Mouse (Mus musculus) frontal cortex, adult (tissue): ENCODE measurements around the gene Pip5k1a.
A peak's percentile ranks its signal among the peaks of the same experiment; 100 is the strongest.
"Not testable (repeated sequence)": the region's sequence is repeated elsewhere in the genome, so short reads cannot be mapped to it uniquely, and the experiment has no call there.

Experiments used
- ATAC-seq: cut with Nextera tagmentation; 2 replicates; pipeline ENCODE4 v1.9.2; 2017; ENCODE audit warnings: mild to moderate bottlenecking, moderate library complexity, mixed read lengths; ENCODE audit not compliant: low TSS enrichment

Gene Pip5k1a

DNA sequence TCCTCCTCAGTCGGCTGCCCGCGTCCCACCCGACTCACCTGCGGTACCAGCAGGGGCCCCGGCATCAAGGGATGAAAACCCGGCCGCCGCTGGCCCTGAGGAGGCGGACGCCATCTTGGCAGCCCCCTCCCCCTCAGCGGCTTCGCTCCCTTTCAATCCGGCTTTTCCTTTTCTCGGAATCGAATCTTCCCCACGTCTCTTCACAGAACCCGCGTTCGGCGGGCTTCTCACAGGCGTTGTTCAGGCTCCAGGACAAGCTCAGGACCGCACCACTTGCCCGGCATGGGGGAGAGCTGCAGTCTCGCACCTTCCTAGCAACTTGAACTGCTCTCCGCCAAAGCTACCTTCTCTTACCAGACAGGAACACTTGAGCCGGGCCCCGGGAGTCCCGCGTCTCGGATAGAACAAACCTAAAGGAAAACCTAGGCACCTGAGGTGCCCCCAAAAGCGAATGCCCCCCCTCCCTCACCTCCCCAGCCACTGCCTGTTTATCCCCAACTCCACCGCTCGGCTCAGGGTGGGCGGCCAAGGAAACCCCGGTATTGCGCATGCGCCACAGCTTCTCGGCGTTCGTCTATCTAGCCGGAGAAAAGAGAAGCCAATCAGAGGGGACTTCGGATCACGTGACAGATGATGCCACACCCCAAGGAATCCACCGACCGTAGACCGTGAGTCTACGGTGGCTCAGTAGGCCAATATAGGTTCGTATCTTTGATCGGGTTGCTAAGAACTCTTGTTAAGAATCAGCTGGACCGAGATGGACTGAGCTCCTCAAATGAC, at the start of gene Pip5k1a:
Gene Pip5k1a, minus strand, starts transcription at position 593 of the 780 bp plus-strand sequence.
- peak; percentile 78 for ATAC-seq

DNA sequence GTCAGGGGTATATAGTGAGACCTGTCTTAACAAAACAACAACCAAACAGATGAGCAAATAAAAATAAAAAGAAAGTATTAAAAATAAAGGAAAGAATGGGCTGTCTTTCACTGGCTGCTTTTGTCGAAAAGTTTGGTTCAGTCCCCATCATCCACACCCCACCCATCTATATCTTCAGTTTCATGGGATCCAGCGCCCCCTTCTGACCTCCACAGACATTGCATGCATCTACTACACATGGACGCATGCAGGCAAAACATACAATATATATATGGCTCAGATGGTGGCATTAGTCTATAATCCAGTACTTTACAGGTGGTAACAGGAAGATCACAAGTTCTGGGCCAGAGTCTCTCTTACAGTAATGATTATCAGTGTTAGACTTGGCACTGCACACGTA, 47.1 kb upstream of the Pip5k1a start:
- no peak for ATAC-seq

DNA sequence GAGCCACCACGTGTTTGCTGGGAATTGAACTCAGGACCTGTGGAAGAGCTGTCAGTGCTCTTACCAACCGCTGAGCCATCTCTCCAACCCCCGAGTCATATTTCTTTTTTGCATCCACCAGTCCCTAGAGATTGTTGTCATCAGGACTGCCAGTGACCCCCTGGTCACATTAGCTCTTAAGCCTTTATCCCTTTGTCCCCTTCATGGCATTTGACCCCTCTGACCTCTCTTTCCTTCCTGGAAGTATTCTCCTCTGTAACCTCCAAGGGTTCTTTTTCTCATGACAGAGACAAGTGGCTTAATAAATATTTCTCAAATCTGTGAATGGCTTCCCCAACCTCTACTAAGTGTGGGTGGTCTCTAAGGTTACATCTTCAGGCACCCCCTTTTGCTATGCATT, 41.2 kb upstream of the Pip5k1a start:
- ATAC-seq, result no peak

DNA sequence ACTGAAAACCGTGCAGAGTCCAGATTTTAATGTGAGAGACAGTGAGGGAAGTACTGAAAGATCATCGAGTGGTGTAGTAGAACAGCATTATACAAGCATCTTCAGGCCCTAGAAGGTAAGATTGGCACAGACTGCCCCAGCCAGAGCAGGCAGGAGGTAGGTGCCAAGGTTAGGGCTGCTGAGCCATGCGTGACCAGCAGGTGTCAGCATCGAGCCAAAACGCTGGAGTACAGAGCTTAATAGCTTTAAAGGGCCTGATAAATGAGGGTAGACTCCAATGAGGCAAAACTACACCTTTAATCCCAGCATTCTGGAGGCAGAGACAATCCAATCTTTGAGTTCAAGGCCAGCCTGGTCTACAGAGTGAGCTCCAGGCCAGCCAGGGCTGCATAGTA, 35.9 kb upstream of the Pip5k1a start:
- peak; percentile 79 for ATAC-seq

DNA sequence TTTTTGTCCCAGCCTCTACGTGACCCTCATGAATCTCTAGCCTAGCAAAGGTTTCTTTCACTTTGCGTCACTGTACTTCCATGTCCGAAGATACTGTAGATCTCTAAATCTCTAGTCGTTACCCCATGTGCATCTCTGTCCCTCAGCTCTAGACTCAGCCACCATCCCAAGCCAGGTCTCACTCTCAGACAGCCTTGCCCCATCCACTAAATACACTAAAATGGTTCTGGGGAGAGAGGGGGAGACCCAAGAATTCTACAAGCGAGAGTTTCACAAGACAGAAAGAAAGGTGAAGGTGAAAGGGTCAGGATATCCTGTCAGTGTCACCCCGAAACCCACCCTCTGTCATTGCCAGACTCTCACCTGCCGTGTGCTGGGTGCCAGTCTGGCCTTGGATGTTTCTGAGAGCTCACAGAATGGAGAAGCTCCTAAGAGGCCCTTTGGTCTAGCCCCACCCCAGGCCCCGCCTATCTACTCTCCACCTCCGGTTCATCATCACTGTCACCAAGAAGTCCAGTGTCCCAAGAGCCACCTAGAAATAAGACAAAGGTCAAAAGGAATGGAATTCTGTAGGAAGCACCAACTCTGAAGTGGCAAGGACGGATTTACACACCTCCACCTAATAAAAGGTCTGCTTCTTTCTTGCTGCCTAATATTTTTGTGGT, 35.4 kb upstream of the Pip5k1a start, which contains the start of gene Tnfaip8l2:
Gene Tnfaip8l2, minus strand, starts transcription at position 409 of the 665 bp plus-strand sequence.
- ATAC-seq, result 0 out of 2 replicates have a peak, but pooled peaks have one; percentile 24

DNA sequence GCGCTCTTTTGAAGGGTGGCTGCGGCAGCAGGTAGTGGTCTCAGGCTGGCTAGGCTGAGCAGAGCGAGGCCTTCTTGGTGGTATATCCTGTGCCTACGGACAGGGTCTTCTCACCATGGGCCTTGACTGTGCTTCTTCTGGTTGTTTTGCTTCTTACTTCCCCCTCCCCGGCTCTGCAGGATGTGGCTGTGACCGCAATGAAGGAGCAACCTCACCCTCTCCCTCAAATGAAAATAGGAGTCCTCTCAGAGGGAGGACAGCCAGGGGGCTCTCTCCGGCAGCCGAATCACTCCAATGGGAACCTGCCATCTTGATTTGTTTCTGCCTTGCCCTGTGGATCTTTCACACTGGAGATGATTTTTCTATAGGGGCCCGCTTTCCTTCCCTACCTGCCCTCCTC, 34.7 kb upstream of the Pip5k1a start:
- no peak for ATAC-seq

DNA sequence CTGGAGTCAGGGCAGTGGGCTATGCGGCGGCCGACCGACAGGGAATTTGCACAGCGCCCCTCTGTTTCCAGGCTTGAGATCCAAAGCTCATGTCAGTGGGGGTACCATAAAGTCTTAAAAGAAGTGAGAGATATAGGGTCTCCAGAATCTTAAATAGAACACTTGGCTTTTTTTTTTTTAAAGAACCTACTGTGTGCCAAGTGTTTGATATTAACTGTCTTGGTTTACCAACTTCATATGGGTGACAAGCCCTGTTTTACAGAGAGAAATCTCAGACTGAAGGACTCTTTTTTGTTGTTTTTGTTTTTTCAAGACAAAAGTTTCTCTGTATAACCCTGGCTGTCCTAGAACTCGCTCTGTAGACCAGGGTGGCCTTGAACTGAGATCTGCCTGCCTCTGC, 34.1 kb upstream of the Pip5k1a start:
- ATAC-seq, result no peak

DNA sequence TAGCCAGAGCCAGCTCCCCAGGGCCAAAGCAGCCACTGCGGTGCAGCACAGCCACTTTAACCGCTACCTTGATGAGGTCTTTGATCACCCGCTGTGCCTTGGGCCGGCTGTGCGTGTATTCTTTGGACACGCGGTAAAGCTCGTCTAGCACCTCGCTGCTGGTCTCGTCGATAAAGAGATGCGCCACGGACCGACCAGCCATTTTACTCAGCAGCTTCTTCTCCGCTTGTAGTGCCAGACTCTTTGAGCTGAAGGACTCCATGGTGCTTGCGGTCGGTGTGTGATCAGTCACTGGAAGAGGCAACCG, 33.5 kb upstream of the Pip5k1a start:
- ATAC-seq, result no peak

DNA sequence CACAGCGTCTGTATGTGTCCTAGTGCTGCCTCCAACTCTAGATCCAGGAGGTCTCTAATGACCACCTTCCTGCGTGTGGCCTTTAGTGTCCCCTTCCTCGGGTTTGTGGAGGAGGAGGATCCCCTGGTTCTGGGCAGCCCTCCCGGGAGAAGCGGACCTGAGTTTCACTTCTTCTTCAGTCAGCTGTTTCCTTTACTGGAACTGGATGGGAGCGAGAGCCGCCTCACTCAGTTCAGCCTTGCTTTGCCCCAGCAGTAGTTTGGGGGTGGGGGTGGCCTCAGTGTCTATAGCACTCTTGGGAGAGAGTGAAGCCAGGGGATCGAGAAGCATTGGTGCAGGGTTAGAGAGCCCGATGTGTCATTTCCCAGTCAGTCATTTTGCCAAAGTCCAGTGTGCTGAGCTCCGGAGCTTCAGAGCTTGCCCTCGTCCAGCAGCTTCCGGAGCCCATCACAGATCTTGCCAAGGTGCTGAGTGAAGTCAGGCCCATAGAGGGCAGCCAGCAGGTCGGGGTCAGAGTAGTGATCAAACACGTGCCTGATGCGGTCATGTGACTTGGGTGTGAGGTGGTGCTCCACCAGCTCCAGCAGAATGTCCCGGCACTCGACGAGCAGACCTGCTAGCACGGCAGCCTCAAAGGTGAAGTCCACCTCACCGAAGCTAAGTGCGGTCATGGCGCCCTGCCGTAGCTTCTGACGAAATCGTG, 33.0 kb upstream of the Pip5k1a start:
- ATAC-seq, result no peak

DNA sequence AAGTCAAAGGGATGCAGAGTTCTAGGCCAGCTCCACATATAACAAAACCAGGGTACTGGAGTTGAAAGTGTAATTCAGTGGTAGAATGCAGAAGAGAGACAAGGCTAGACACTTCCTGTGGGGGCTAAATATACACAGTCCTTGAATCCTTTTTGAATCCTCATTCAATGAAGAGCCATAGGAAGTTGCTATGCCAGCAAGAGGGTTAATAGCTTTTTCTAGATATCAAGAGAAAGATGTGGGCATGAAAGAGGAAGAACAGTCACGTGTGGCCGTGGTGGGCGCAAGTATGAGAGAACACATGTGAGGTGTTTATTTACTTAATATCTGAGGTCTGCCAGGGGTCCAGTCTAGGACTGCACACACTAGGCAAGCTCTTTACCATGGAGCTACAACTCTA, 29.6 kb upstream of the Pip5k1a start:
- ATAC-seq, result no peak

DNA sequence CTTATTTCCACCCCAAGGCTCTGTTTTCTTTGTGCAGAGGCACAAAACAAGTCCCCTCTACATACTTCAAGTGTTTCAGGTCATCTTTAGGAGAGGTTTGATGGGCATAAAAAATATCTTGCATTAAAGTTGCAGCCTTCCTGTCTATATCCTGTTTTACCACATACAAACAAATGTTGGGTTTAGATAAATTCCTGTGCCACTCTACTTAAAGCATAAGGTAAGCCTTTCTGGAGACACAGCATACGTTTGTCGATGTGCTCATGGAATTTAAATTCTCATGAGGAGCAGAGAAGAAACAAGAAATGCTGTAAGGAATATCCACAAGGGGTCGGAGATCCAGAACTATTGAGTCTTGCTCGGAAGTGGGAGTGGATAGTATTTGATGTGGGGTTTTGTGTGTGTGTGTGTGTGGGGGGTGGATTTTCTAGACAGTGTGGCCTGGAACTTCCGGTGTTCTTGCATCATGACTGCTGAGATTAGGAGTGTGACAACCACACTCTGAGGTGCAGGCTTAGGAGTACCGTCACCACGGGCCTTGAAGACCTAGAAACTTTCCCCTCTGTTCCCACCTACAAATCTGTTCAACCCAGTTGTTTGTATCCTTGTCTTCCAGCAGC, 28.8 kb upstream of the Pip5k1a start:
- no peak for ATAC-seq

DNA sequence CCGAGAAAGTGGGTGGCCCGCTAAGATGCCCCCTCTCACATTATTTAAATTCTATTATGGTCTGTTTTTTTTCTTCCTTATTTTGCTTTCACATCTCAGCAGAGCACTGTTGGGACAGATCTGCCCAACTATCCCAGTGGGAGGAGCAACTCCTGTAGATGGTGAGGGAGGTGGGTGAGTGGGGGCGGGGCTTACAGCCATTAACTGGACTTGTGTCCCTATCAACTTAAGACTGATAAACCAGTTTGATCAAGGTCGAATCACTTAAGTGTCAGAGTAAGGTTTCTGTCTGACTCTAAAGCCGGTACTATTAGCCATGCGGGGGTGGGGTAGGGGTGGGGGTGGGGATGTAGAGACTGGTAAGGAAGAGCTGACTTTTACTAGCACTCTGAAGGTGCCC, 28.3 kb upstream of the Pip5k1a start:
- ATAC-seq, result no peak

DNA sequence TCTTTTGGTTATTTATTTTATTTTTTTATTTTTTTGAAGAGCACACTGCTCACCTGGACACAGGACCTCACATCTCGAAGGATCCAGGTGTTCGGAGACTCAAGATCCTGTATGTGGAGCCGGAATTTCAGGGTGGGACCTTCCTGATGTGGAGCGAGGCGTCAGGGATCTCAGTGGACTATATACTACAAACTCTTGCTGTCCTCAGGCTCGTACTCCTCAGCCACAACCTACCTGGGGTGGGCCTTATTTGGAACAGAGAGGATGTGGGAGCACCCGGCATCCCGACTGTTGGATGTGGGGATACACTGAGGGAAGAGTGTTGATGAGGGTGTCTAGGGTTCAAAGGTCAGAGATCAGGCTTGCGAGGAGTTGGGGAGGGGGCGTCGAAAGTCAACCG, 27.4 kb upstream of the Pip5k1a start:
- ATAC-seq, result 0 out of 2 replicates have a peak, but pooled peaks have one; percentile 11

DNA sequence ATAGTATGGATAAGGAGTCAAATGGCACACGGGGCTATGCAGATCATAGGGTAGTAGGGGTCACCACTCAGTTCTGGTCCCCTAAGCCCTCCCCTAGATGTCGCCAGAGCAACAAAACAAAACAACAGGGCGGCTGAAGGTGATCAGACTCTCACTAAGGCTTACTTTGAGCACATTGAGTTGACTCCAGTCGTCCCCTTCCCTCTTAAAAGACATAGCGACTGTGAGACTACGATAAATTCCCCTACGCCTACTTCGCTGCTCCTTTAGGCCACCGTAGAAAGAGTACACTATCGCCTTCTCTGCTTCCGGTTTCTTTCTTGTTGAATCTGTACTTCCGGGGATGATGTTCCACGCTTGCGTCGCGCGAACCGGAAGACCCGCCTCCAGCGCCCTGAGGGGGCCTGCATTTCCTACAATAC, 27.0 kb upstream of the Pip5k1a start, which contains the start of the genes Scnm1 and Lysmd1:
Gene Scnm1, minus strand, starts transcription at position 332 of the 422 bp plus-strand sequence.
Gene Lysmd1, plus strand, starts transcription at position 409 of the 422 bp plus-strand sequence.
- peak; percentile 93 for ATAC-seq

DNA sequence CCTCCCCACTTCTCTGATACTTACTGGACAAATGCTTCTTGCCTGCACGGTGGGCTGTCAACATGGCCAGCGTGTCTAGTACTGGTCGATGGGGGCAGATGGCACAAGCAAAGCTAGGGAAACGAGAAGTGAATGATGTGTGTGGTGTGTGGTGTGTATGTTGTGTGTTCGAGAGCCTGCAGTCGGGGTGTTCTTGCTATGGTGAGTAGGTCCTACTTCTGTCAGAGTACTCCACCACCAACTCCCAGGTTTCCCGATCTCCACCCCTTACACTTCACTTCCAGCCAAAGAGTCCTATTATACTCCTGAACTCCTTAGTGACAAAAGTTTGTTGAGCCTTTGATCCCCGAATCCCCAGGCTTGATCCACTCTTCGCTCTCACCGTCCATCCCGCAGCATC, 26.4 kb upstream of the Pip5k1a start:
- 0 out of 2 replicates have a peak, but pooled peaks have one; percentile 6 for ATAC-seq

DNA sequence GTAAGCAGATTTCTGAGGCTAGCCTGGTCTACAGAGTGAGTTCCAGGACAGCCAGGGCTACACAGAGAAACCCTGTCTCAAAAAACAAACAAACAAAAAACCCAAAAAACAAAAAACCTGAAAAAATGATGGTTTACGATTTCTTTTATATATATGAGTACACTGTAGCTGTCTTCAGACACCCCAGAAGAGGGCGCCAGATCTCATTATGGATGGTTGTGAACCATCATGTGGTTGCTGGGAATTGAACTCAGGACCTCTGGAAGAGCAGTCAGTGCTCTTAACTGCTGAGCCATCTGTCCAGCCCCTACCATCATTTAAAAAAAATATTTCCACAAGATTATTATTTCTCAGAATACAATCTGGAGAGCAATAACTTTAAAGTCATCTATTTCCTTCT, 25.7 kb upstream of the Pip5k1a start:
- not testable (repeated sequence) for ATAC-seq

DNA sequence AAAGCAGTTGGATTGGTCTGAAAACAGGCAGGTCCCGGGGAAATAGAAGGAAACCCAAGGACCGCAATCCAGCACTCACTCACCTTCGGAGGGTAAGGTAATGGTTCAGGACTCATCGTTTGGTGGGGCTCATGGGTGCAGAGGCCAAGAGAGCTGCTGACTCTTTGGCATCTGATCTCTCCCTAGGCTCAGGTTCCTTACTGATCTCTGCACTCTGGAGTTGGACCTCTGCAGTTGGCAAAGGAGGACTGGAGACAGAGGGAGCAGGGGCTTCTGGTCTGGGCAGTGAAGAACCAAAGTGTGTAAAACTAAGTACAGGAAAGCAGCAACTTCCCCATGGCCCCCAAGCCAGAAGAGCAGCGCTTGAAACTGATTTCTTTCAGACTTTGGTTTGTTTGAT, 23.4 kb upstream of the Pip5k1a start:
- ATAC-seq, result no peak

DNA sequence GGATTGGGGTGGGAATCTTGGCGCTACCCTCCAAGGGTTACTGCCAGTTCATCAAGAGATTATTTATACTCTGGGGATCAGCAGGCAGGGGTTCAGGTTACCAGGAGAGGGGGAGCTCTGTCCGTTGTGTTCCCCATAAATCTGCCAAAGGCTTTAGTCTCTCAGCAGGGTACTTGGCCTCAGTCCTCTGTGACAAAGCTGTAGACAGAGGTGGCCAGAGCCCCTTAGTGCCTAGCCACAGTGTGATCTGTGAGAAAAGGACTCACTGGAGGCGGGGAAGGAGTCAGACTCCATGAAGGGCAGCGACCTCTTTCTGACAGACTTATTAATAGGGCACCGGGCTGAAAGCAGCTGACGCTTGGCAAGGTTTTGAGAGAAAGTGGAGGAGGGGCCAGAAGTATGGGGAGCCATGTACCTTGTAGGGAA, 22.5 kb upstream of the Pip5k1a start:
- ATAC-seq, result no peak

DNA sequence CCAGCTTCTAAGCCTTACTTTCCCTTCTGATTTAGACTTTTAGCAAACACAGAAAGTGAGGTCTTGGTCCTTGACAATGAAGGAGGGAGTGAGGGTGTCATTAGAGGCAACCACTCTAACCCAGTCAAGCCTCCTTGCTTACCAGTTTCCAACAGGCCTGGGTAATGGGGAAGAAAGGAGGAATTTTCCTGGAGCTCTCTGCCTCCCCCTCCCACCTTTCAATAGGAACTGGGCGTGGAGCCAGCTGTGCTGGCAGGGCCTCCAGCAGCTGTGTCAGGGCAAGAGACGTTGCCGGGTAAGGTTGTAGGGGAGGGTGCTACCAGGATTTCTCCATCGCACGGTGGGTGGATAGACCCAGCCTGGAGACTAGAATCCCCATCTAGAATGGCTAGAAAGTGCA, 18.2 kb upstream of the Pip5k1a start:
- ATAC-seq, result peak; percentile 45

DNA sequence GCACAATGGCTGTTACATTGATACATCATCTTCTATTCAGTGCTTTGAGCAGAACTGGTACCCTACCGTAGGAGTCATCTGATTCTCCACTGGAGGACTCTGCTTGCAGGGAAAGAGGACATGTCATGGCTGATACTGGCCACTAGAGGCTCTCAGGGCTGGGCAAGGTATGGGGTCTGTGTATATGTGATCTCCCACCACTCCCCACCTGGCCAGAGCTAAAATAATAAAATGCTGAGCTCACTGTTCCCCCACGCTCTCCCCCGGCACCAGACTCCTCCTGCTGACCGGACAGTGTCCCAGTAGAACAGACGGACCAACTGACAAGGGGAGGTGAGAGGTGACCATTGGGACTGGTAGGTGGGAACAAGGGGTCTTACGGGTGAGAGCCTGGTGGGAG, 17.5 kb upstream of the Pip5k1a start, which contains the start of gene Tmod4:
Gene Tmod4, plus strand, starts transcription at position 231 of the 400 bp plus-strand sequence.
- 0 out of 2 replicates have a peak, but pooled peaks have one; percentile 42 for ATAC-seq

DNA sequence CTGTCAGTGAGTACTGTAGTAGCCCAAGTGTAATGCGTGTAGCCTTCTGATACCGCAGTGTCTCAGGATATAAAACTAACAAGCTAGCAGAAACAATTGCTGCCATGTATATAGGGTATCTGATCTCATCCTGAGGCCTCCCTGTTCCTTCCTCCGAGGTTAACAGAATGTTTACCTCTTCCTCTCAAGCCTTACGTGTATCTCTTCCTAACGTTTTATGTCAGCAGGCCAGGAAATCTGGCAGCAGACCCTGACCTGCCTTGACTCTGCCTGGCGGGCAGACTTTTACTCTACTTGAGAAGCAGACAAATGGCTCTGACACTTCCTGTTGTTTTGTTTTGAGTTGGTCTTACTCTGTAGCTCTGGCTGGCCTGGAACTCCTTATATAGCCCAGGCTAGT, 14.8 kb upstream of the Pip5k1a start:
- no peak for ATAC-seq

DNA sequence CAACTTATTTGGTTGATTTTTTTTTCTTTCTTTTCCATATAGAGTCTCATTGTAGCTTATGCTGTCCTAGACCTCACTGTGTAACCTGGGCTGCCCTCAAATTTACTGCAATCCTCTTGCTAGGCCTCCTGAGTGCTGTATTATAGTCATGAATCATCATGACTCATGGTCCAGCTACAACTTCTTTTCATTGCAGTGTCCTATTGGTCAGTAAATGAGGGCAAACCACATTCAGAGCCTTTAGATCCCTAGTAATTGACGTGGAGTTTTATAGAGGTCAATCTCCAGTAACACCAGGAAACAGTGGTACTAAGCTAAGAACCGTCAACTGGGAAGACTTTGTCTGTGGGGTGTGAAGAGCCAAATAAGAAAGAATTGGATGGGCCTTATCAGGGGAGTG, 11.0 kb upstream of the Pip5k1a start:
- no peak for ATAC-seq
